Mouse (Mus musculus) hindbrain, embryonic 12.5 days (tissue): Measurements from ENCODE around the gene Grm8. TPM values are rescaled to one million over a fixed set of nuclear protein-coding genes. Genes with fewer than 3 reads are reported as not detected.

Experiments used
- ATAC-seq: fragments of 200-750 bp; cut with Nextera tagmentation; 2 replicates; pipeline ENCODE4 v1.8.0; 2017; ENCODE audit warnings: moderate TSS enrichment; ENCODE audit not compliant: low FRiP score
- H3K27ac ChIP-seq: fragments of 300-500 bp; sonication (generic); 2 replicates; pipeline ENCODE4 v1.5.1; 2016; ENCODE audit warnings: mild to moderate bottlenecking
- H3K27me3 ChIP-seq: fragments of 300-500 bp; sonication (generic); 2 replicates; pipeline ENCODE4 v1.6.1; 2016; ENCODE audit warnings: mild to moderate bottlenecking
- H3K36me3 ChIP-seq: fragments of 300-500 bp; sonication (generic); 2 replicates; pipeline ENCODE4 v1.6.1; 2016; ENCODE audit warnings: mild to moderate bottlenecking
- H3K4me1 ChIP-seq: fragments of 300-500 bp; sonication (generic); 2 replicates; pipeline ENCODE4 v1.6.1; 2016
- H3K4me2 ChIP-seq: fragments of 300-500 bp; sonication (generic); replicated peaks from 2 replicates; pipeline ENCODE4 v1.6.1; 2016; ENCODE audit warnings: mild to moderate bottlenecking
- H3K4me3 ChIP-seq: fragments of 300-500 bp; sonication (generic); 2 replicates; pipeline ENCODE4 v1.5.1; 2016; ENCODE audit warnings: mild to moderate bottlenecking
- H3K9ac ChIP-seq: fragments of 300-500 bp; sonication (generic); 2 replicates; pipeline ENCODE4 v1.6.1; 2016; ENCODE audit warnings: mild to moderate bottlenecking, moderate library complexity
- H3K9me3 ChIP-seq: fragments of 300-500 bp; sonication (generic); replicated peaks from 2 replicates; pipeline ENCODE4 v1.6.1; 2016; ENCODE audit warnings: mild to moderate bottlenecking
- WGBS: fragments of 180-500 bp; shearing (Covaris S2); methylation state at CpG from one replicate; pipeline ENCODE4 v1.1.7; 2016; 5-methylcytosine and 5-hydroxymethylcytosine counted together
- polyA plus RNA-seq: library from polyadenylated mRNA; unstranded; fragments of >200 nt; fragmentation: Nextera tagmentation; extraction: Ambion mirVana; gene quantifications from 2 replicates; pipeline ENCODE4 v1.2.1, GENCODE M21; 2016

Grm8 gene
- polyA plus RNA-seq, 1 experiment from 2014 or later, result 4.4 TPM

GRCm38 (mm10) chr6:28111551-28111950, 23.4 kb downstream of the Grm8 start:
- WGBS, result 86% methylated on average over 8 of the region's 8 CpGs

GRCm38 (mm10) chr6:28102608-28103316, 32.2 kb downstream of the Grm8 start:
- WGBS, result 40% methylated on average over 9 of the region's 9 CpGs
- Histone ChIP-seq H3K9me3 (no peaks in the 10 kb centered on the region), H3K36me3 (no peaks in the 10 kb centered on the region), H3K9ac (no peak overlapping the region), H3K4me2 (no peak overlapping the region), H3K4me3 (no peak overlapping the region), H3K4me1 (no peaks in the 10 kb centered on the region), H3K27me3 (no peaks in the 10 kb centered on the region), H3K27ac (no peak overlapping the region)
- ATAC-seq, result no peak

More at GRCm38 (mm10) chr6:28111551-28111950, 23.4 kb downstream of the Grm8 start:
- no peak for ATAC-seq
- Histone ChIP-seq H3K9me3 (no peaks in the 10 kb centered on the region), H3K27ac (no peak overlapping the region), H3K27me3 (no peaks in the 10 kb centered on the region; the same call in 1 of the 2 replicates), H3K36me3 (no peaks in the 10 kb centered on the region), H3K4me1 (no peaks in the 10 kb centered on the region), H3K4me2 (no peak overlapping the region), H3K9ac (no peak overlapping the region), H3K4me3 (no peak overlapping the region)

GRCm38 (mm10) chr6:28100001-28100400, 35.0 kb downstream of the Grm8 start:
- Histone ChIP-seq H3K36me3 (no peaks in the 10 kb centered on the region), H3K27ac (no peak overlapping the region), H3K27me3 (no peaks in the 10 kb centered on the region), H3K9me3 (no peaks in the 10 kb centered on the region), H3K4me1 (no peaks in the 10 kb centered on the region), H3K4me2 (no peak overlapping the region), H3K9ac (no peak overlapping the region), H3K4me3 (no peak overlapping the region)
- 93% methylated on average over 3 of the region's 3 CpGs for WGBS
- ATAC-seq, result no peak

GRCm38 (mm10) chr6:28092511-28092910, 42.5 kb downstream of the Grm8 start:
- Histone ChIP-seq H3K4me1 (no peaks in the 10 kb centered on the region), H3K4me2 (no peak overlapping the region), H3K9me3 (no peaks in the 10 kb centered on the region), H3K27me3 (no peaks in the 10 kb centered on the region), H3K9ac (no peak overlapping the region), H3K36me3 (no peaks in the 10 kb centered on the region), H3K27ac (no peak overlapping the region), H3K4me3 (no peak overlapping the region)
- 89% methylated on average over 6 of the region's 6 CpGs for WGBS
- ATAC-seq, result no peak

- Histone ChIP-seq H3K4me1 (no peaks in the 10 kb centered on the region), H3K36me3 (no peaks in the 10 kb centered on the region), H3K9ac (no peak overlapping the region), H3K4me3 (no peak overlapping the region), H3K4me2 (no peak overlapping the region), H3K9me3 (no peaks in the 10 kb centered on the region), H3K27ac (no peak overlapping the region), H3K27me3 (no peaks in the 10 kb centered on the region)
- WGBS, result 88% methylated on average over 3 of the region's 3 CpGs
- ATAC-seq, result no peak
These were observed 43.1 kb downstream of the Grm8 start for GRCm38 (mm10) chr6:28091836-28092235.

- Histone ChIP-seq H3K4me3 (no peak overlapping the region), H3K4me1 (no peaks in the 10 kb centered on the region), H3K4me2 (no peak overlapping the region), H3K27ac (no peak overlapping the region), H3K36me3 (no peaks in the 10 kb centered on the region), H3K27me3 (no peaks in the 10 kb centered on the region), H3K9me3 (no peaks in the 10 kb centered on the region), H3K9ac (no peak overlapping the region)
- ATAC-seq, result no peak
These were observed 44.0 kb downstream of the Grm8 start for GRCm38 (mm10) chr6:28090981-28091380.

GRCm38 (mm10) chr6:28075534-28075933, 59.4 kb downstream of the Grm8 start:
- no peaks in the 10 kb centered on the region for H3K27me3 ChIP-seq

GRCm38 (mm10) chr6:28074470-28074869, 60.5 kb downstream of the Grm8 start:
- Histone ChIP-seq H3K36me3 (no peaks in the 10 kb centered on the region), H3K27me3 (no peaks in the 10 kb centered on the region), H3K9ac (no peak overlapping the region), H3K9me3 (no peaks in the 10 kb centered on the region), H3K4me3 (no peak overlapping the region), H3K4me1 (no peaks in the 10 kb centered on the region), H3K4me2 (no peak overlapping the region), H3K27ac (no peak overlapping the region)
- ATAC-seq, result no peak
- 28% methylated on average over 3 of the region's 3 CpGs for WGBS

More at GRCm38 (mm10) chr6:28075534-28075933, 59.4 kb downstream of the Grm8 start:
- no peaks in the 10 kb centered on the region for H3K36me3 ChIP-seq
- no peak overlapping the region for H3K9ac ChIP-seq
- no peak overlapping the region for H3K4me2 ChIP-seq
- 76% methylated on average over 3 of the region's 3 CpGs for WGBS
- no peak overlapping the region for H3K27ac ChIP-seq
- ATAC-seq, result no peak
- H3K9me3 ChIP-seq, result no peaks in the 10 kb centered on the region
- H3K4me3 ChIP-seq, result no peak overlapping the region
- no peaks in the 10 kb centered on the region for H3K4me1 ChIP-seq

- Histone ChIP-seq H3K9ac (no peak overlapping the region), H3K36me3 (no peaks in the 10 kb centered on the region), H3K4me3 (no peak overlapping the region), H3K27me3 (no peaks in the 10 kb centered on the region), H3K27ac (no peak overlapping the region), H3K4me2 (no peak overlapping the region), H3K9me3 (no peaks in the 10 kb centered on the region), H3K4me1 (no peaks in the 10 kb centered on the region)
- 77% methylated on average over 2 of the region's 2 CpGs for WGBS
- ATAC-seq, result no peak
These were observed 83.0 kb downstream of the Grm8 start for GRCm38 (mm10) chr6:28051966-28052365.

- no peaks in the 10 kb centered on the region for H3K27me3 ChIP-seq
- no peak for ATAC-seq
- H3K4me1 ChIP-seq, result no peaks in the 10 kb centered on the region
- WGBS, result 87% methylated on average over 3 of the region's 3 CpGs
- H3K36me3 ChIP-seq, result no peaks in the 10 kb centered on the region
- no peaks in the 10 kb centered on the region for H3K9me3 ChIP-seq
- H3K9ac ChIP-seq, result no peak overlapping the region
- H3K4me3 ChIP-seq, result no peak overlapping the region
- H3K27ac ChIP-seq, result no peak overlapping the region
- no peak overlapping the region for H3K4me2 ChIP-seq
These were observed 92.6 kb downstream of the Grm8 start for GRCm38 (mm10) chr6:28042339-28042738.

GRCm38 (mm10) chr6:28040815-28041214, 94.2 kb downstream of the Grm8 start:
- no peak for ATAC-seq

GRCm38 (mm10) chr6:28032006-28032405, 103.0 kb downstream of the Grm8 start:
- no peaks in the 10 kb centered on the region for H3K27me3 ChIP-seq
- no peak overlapping the region for H3K27ac ChIP-seq
- no peak for ATAC-seq
- no peaks in the 10 kb centered on the region for H3K4me1 ChIP-seq
- H3K9me3 ChIP-seq, result no peaks in the 10 kb centered on the region
- 93% methylated on average over 4 of the region's 4 CpGs for WGBS
- no peak overlapping the region for H3K4me2 ChIP-seq
- H3K9ac ChIP-seq, result no peak overlapping the region
- no peaks in the 10 kb centered on the region for H3K36me3 ChIP-seq
- no peak overlapping the region for H3K4me3 ChIP-seq

More at GRCm38 (mm10) chr6:28040815-28041214, 94.2 kb downstream of the Grm8 start:
- H3K27me3 ChIP-seq, result no peaks in the 10 kb centered on the region
- H3K9me3 ChIP-seq, result no peaks in the 10 kb centered on the region
- no peak overlapping the region for H3K4me2 ChIP-seq
- H3K27ac ChIP-seq, result no peak overlapping the region
- no peaks in the 10 kb centered on the region for H3K4me1 ChIP-seq
- no peak overlapping the region for H3K9ac ChIP-seq
- no peaks in the 10 kb centered on the region for H3K36me3 ChIP-seq
- H3K4me3 ChIP-seq, result no peak overlapping the region
- WGBS, result 97% methylated on average over 1 of the region's 1 CpGs

GRCm38 (mm10) chr6:28017653-28018052, 117.3 kb downstream of the Grm8 start:
- no peak for ATAC-seq
- H3K4me2 ChIP-seq, result no peak overlapping the region
- H3K4me3 ChIP-seq, result no peak overlapping the region
- no peaks in the 10 kb centered on the region for H3K9me3 ChIP-seq
- H3K9ac ChIP-seq, result no peak overlapping the region
- H3K27ac ChIP-seq, result no peak overlapping the region
- WGBS, result 94% methylated on average over 1 of the region's 1 CpGs
- no peaks in the 10 kb centered on the region for H3K36me3 ChIP-seq
- no peaks in the 10 kb centered on the region for H3K4me1 ChIP-seq
- no peaks in the 10 kb centered on the region for H3K27me3 ChIP-seq
